Mouse (Mus musculus): ENCODE measurements around the gene Atp6v1g3.

- TF ChIP-seq CTCF (IDR thresholded peaks at IDR 0.05 in 2 of 3, conservative IDR thresholded peaks at IDR 0.05 in 1 of 3; ENCODE audit: control insufficient read depth in 1 of 3, insufficient read depth in 1 of 3, low read depth in 2 of 3, low read length in 3 of 3, poor library complexity in 1 of 3, severe bottlenecking in 1 of 3) (no peak), POLR2A (IDR thresholded peaks at IDR 0.05; ENCODE audit: control insufficient read depth in 1 of 2, insufficient read depth in 1 of 2, low read depth in 1 of 2, low read length in 2 of 2, poor library complexity in 1 of 2) (no peak), NELFE (IDR thresholded peaks at IDR 0.05; ENCODE audit: low read depth, low read length) (no peak)
Observed at GRCm38 (mm10) chr1:138246438-138247164, 26.9 kb upstream of the Atp6v1g3 start.

All from MEL (cell line).